Comparison of ENCODE assay signal across 8 mouse cellular contexts in the genomic region with DNA sequence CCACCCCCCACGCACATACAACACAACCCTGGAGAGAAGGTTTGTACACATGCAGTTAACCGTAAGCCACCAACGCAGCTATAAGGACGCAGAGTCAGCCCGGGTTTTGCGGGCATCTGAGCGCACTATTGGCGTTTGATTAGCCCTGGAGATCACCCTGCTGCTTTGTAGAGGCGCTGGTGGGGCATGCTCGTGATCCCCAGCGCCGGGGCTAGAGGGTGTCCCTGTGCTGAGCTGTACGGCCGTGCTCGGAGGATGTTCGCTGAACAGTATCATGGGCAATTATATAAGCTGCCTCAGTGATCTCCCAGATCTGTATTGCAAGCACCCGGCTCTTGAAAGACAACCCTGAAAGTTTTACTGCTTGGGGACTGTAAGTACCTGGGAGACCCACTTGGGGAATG. TPM values are rescaled to one million over a fixed set of nuclear protein-coding genes. Genes with fewer than 3 reads are reported as not detected.
DNase-seq lines count a peak whose midpoint lies in the region; ATAC-seq and TF ChIP-seq lines count a peak whose summit lies in the region.

No protein-coding gene starts in this region.

- TF ChIP-seq POLR2A in myocyte (IDR thresholded peaks at IDR 0.05; ENCODE audit: insufficient read length, low read depth): no peak

- peak overlapping the region; percentile 85 for H3K4me2 ChIP-seq in heart, postnatal 0 days (ENCODE audit: low read depth, low read length)
- H3K4me2 ChIP-seq in myocyte (ENCODE audit: low read depth): peak overlapping the region; percentile 43

- DNase-seq in heart, embryonic 10.5 days (ENCODE audit: low spot score): no peak
- no peak for DNase-seq in heart, adult 9 months (ENCODE audit: low spot score in 2 of 2)
- DNase-seq in cerebellum, postnatal 36 days: peak; percentile 13
- no peak for DNase-seq in heart, postnatal 0 days (ENCODE audit: low spot score)
- DNase-seq in left cerebral cortex, adult 11 months (ENCODE audit: low spot score): peak; percentile 51
- no peak for DNase-seq in thymus, postnatal 36 days
- DNase-seq in natural killer cell, adult 2 months (ENCODE audit: low spot score in 2 of 2): no peak

- peaks cover 75% of the 10 kb centered on the region for H3K27me3 ChIP-seq in heart, embryonic 10.5 days (ENCODE audit: insufficient read depth, poor library complexity, severe bottlenecking)
- H3K27me3 ChIP-seq in heart, postnatal 0 days (ENCODE audit: control insufficient read depth, insufficient read depth, low read length): peaks cover 55% of the 10 kb centered on the region
- no peaks in the 10 kb centered on the region for H3K27me3 ChIP-seq in myocyte (ENCODE audit: control insufficient read depth, insufficient read depth, insufficient read length)

- no peaks in the 10 kb centered on the region for H3K79me2 ChIP-seq in myocyte (ENCODE audit: control insufficient read depth, insufficient read depth)

- under 1% methylated on average over 17 of the region's 17 CpGs for WGBS in heart, embryonic 10.5 days
- 2% methylated on average over 17 of the region's 17 CpGs for WGBS in heart, postnatal 0 days

- no peak for ATAC-seq in heart, postnatal 0 days (ENCODE audit: insufficient read depth, low read depth)

- H3ac ChIP-seq in myocyte (ENCODE audit: control insufficient read depth, insufficient read length): no peak overlapping the region

- no peaks in the 10 kb centered on the region for H3K9me3 ChIP-seq in heart, embryonic 10.5 days
- no peaks in the 10 kb centered on the region for H3K9me3 ChIP-seq in heart, postnatal 0 days (replicated peaks; ENCODE audit: control insufficient read depth, low read length)

- TF ChIP-seq EP300 in heart, postnatal 0 days (IDR thresholded peaks at IDR 0.05; ENCODE audit: low read depth): no peak

- H3K4me1 ChIP-seq in heart, embryonic 10.5 days: peaks cover 37% of the 10 kb centered on the region
- H3K4me1 ChIP-seq in heart, postnatal 0 days (ENCODE audit: control insufficient read depth, insufficient read depth): peaks cover 19% of the 10 kb centered on the region

- H3K4me3 ChIP-seq in heart, embryonic 10.5 days: peak overlapping the region; percentile 75
- H3K4me3 ChIP-seq in heart, postnatal 0 days (ENCODE audit: low read depth, low read length): peak overlapping the region; percentile 52
- peak overlapping the region; percentile 25 for H3K4me3 ChIP-seq in myocyte

- H3K27ac ChIP-seq in heart, embryonic 10.5 days: 0 out of 2 replicates have a peak overlapping the region, but pooled peaks have one; percentile 83
- no peak overlapping the region for H3K27ac ChIP-seq in heart, postnatal 0 days (ENCODE audit: low read depth)

- TF ChIP-seq CTCF in heart, postnatal 0 days (IDR thresholded peaks at IDR 0.05; ENCODE audit: low read depth): no peak

- no peaks in the 10 kb centered on the region for H3K36me3 ChIP-seq in heart, embryonic 10.5 days
- no peaks in the 10 kb centered on the region for H3K36me3 ChIP-seq in heart, postnatal 0 days (replicated peaks; ENCODE audit: control insufficient read depth, insufficient read depth, low read length)
- H3K36me3 ChIP-seq in myocyte (ENCODE audit: control insufficient read depth, insufficient read depth): no peaks in the 10 kb centered on the region

- no peak overlapping the region for H3K9ac ChIP-seq in heart, postnatal 0 days (replicated peaks; ENCODE audit: low read depth, low read length)

TF ChIP-seq in myocyte, 11 proteins besides CTCF, POLR2A, EP300 and RAD21:
- TF ChIP-seq MYOD1 (IDR thresholded peaks at IDR 0.05; ENCODE audit: control insufficient read depth in 1 of 3, insufficient read length in 2 of 3, low read depth in 2 of 3) (no peak), TCF3 (IDR thresholded peaks at IDR 0.05; ENCODE audit: insufficient read length, low read depth) (no peak), USF1 (IDR thresholded peaks at IDR 0.05; ENCODE audit: low read depth) (no peak), POLR2AphosphoS2 (IDR thresholded peaks at IDR 0.05; ENCODE audit: insufficient read length, low read depth) (no peak), TCF12 (IDR thresholded peaks at IDR 0.05; ENCODE audit: insufficient read depth, poor library complexity, severe bottlenecking) (no peak), SRF (IDR thresholded peaks at IDR 0.05; ENCODE audit: control insufficient read depth, insufficient read length, low read depth) (no peak), REST (IDR thresholded peaks at IDR 0.05; ENCODE audit: insufficient read depth, insufficient read length) (no peak), CEBPB (IDR thresholded peaks at IDR 0.05; ENCODE audit: insufficient read depth, poor library complexity, severe bottlenecking) (no peak), MYOG (IDR thresholded peaks at IDR 0.05; ENCODE audit: control insufficient read depth in 1 of 3, insufficient read depth in 1 of 3, insufficient read length in 2 of 3, low read depth in 2 of 3) (no peak), E2F4 (IDR thresholded peaks at IDR 0.05; ENCODE audit: insufficient read depth) (no peak), MAX (IDR thresholded peaks at IDR 0.05; ENCODE audit: low read depth) (no peak)

RNA-seq across cellular contexts. Expression of a gene that starts 40.6 kb away (rescaled TPM):
- polyA plus RNA-seq in heart, embryonic 10.5 days (2016; fragmentation: Nextera tagmentation; extraction: Ambion mirVana): 7.6 and 16.8 TPM in 2 replicates
- 3.9 and 5.9 TPM in 2 replicates for total RNA-seq in heart, postnatal 0 days (2014; rRNA removed; ENCODE audit: low replicate concordance)
- polyA plus RNA-seq in heart, postnatal 0 days (2015; fragmentation: Nextera tagmentation; extraction: Ambion mirVana): 1.4 and 2.3 TPM in 2 replicates
- 10.9 TPM for polyA plus RNA-seq in myocyte (2012; fragmentation: generic; extraction: Trizol)

Comparison
In these comparisons a context has a peak if more than half of its experiments do, and no peak if none do; other contexts are left out.
1. DNase-seq: peak in cerebellum, postnatal 36 days (2 of 2) and left cerebral cortex, adult 11 months (single experiment); none in heart, embryonic 10.5 days (single experiment), heart, adult 9 months (0 of 2), heart, postnatal 0 days (single experiment), thymus, postnatal 36 days (0 of 2) and natural killer cell, adult 2 months (0 of 2).
2. H3K4me3 ChIP-seq: peak in every context shown above with its lines; median percentile 75 in heart, embryonic 10.5 days; 52 in heart, postnatal 0 days; 25 in myocyte.